Mouse (Mus musculus) myocyte (in vitro differentiated cells): ENCODE measurements at regions not wholly inside any gene's neighbourhood (a gene's known extent, or its start where the extent isn't known, plus 50 kb on each side); places are given as distances from the start of the nearest gene placed in this dataset.

Experiments
- CEBPB ChIP-seq: IDR thresholded peaks from 2 replicates; pipeline ENCODE4 v1.6.1; 2011; ENCODE audit warnings: mild to moderate bottlenecking, moderate library complexity; ENCODE audit not compliant: poor library complexity, insufficient read depth, severe bottlenecking
- E2F4 ChIP-seq: IDR thresholded peaks from one replicate; pipeline ENCODE4 v1.6.1; 2011; ENCODE audit warnings: mild to moderate bottlenecking, control low read depth, moderate library complexity; ENCODE audit not compliant: insufficient read depth
- MAX ChIP-seq: IDR thresholded peaks from one replicate; pipeline ENCODE4 v1.6.1; 2011; ENCODE audit warnings: low read depth, mild to moderate bottlenecking, control low read depth
- MYOD1 ChIP-seq, 3 experiments: IDR thresholded peaks; one replicate each; pipeline ENCODE4 v1.6.1; 2011; ENCODE audit warnings: control low read depth in 2 of 3, low read depth in 2 of 3, mild to moderate bottlenecking in 2 of 3, moderate library complexity in 1 of 3; ENCODE audit not compliant: insufficient read length in 2 of 3, control insufficient read depth in 1 of 3
- MYOG ChIP-seq, 3 experiments: IDR thresholded peaks; one replicate each; pipeline ENCODE4 v1.6.1; 2011; ENCODE audit warnings: control low read depth in 2 of 3, low read depth in 2 of 3, mild to moderate bottlenecking in 2 of 3; ENCODE audit not compliant: insufficient read length in 2 of 3, control insufficient read depth in 1 of 3, insufficient read depth in 1 of 3
- POLR2A ChIP-seq: IDR thresholded peaks from one replicate; pipeline ENCODE4 v1.6.1; 2011; ENCODE audit warnings: low read depth, mild to moderate bottlenecking, control low read depth, moderate library complexity; ENCODE audit not compliant: insufficient read length
- POLR2AphosphoS2 ChIP-seq: IDR thresholded peaks from one replicate; pipeline ENCODE4 v1.6.1; 2011; ENCODE audit warnings: low read depth, control low read depth; ENCODE audit not compliant: insufficient read length
- SRF ChIP-seq: IDR thresholded peaks from one replicate; pipeline ENCODE4 v1.6.1; 2011; ENCODE audit warnings: low read depth; ENCODE audit not compliant: control insufficient read depth, insufficient read length
- TCF12 ChIP-seq: IDR thresholded peaks from one replicate; pipeline ENCODE4 v1.6.1; 2011; ENCODE audit warnings: mild to moderate bottlenecking, control low read depth; ENCODE audit not compliant: poor library complexity, insufficient read depth, severe bottlenecking
- TCF3 ChIP-seq: IDR thresholded peaks from one replicate; pipeline ENCODE4 v1.6.1; 2011; ENCODE audit warnings: low read depth, control low read depth; ENCODE audit not compliant: insufficient read length
- USF1 ChIP-seq: IDR thresholded peaks from one replicate; pipeline ENCODE4 v1.6.1; 2011; ENCODE audit warnings: low read depth, mild to moderate bottlenecking, control low read depth, moderate library complexity

DNA sequence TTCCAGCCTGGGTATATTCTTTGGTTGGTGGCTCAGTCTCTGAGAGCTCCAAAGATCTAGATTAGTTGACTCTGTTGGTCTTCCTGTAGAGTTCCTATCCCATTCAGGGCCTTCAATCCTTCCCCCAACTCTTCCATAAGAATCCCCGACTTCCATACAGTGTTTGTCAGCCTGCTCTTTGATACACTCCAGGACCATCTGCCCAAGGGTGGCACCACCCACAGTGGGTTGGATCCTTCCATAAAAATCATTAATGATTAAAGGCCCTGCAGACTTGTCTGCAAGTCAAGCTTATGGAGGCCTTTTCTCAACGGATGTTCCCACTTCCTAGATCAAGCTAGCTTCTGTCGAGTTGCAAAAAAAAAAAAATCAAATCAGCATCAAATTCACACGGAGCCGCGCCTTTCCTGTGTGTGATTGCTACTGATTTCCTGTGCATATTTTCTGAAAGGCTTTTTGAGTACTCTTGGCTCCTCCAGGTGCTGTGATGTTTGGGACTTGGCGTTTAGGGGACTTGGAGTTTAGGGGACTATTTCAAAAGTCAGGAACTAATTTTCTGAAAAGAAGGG is 171.3 kb upstream of the Gm9833 start:
- TF ChIP-seq USF1 (no peak), POLR2A (no peak), MAX (no peak), POLR2AphosphoS2 (no peak), E2F4 (no peak), SRF (no peak), TCF12 (no peak), TCF3 (no peak), MYOD1 (IDR thresholded peaks at IDR 0.05; ENCODE audit: control insufficient read depth in 1 of 3, insufficient read length in 2 of 3, low read depth in 2 of 3) (no peak), MYOG (IDR thresholded peaks at IDR 0.05; ENCODE audit: control insufficient read depth in 1 of 3, insufficient read depth in 1 of 3, insufficient read length in 2 of 3, low read depth in 2 of 3) (no peak), CEBPB (no peak)
